Comparison of ENCODE assay signal across 8 mouse cellular contexts in the genomic region with DNA sequence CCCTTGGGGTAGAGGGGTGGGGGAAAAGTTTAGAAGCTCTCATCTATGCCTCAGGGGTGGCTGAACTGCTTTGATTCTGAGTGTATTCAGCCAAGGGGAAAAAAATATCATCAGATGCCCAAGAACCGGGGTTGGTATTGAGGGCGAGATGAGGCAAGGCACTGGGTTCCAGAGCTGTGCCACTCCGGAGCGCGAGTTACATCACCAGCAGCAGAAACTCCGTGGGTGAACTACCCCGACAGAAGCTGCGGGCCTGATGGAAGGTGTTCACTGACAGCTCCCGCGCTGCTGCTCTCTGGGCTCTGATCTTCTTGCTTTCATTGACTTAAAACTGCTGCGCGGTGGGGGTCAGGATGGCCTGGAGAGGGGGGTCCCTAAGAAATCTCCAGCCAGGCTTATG. TPM values are rescaled to one million over a fixed set of nuclear protein-coding genes. Genes with fewer than 3 reads are reported as not detected.
DNase-seq lines count a peak whose midpoint lies in the region; ATAC-seq and TF ChIP-seq lines count a peak whose summit lies in the region.

No protein-coding gene starts in this region.

- H3K4me3 ChIP-seq in liver, adult 2 months (ENCODE audit: insufficient read depth, low read depth, low read length), result peak overlapping the region; percentile 79; the same call in 1 of the 2 replicates
- H3K4me3 ChIP-seq in intestine, embryonic 16.5 days (ENCODE audit: low read length), result peak overlapping the region; percentile 81
- peak overlapping the region; percentile 81 for H3K4me3 ChIP-seq in midbrain, embryonic 14.5 days (replicated peaks; ENCODE audit: low read depth, low read length)
- H3K4me3 ChIP-seq in thymus, adult 2 months (ENCODE audit: control insufficient read depth, insufficient read depth, low read length), result no peak overlapping the region

- H3K36me3 ChIP-seq in liver, adult 2 months (ENCODE audit: control insufficient read depth, insufficient read depth, low read length), result no peaks in the 10 kb centered on the region
- no peaks in the 10 kb centered on the region for H3K36me3 ChIP-seq in intestine, embryonic 16.5 days (ENCODE audit: control insufficient read depth, insufficient read depth, low read length)
- H3K36me3 ChIP-seq in midbrain, embryonic 14.5 days (ENCODE audit: control insufficient read depth, insufficient read depth, low read length), result no peaks in the 10 kb centered on the region
- H3K36me3 ChIP-seq in thymus, adult 2 months (ENCODE audit: control insufficient read depth, insufficient read depth, low read length), result no peaks in the 10 kb centered on the region

- ATAC-seq in CD4-positive, CD25-positive, alpha-beta regulatory T cell, adult 4 months, result no peak
- no peak for ATAC-seq in intestine, embryonic 16.5 days
- ATAC-seq in midbrain, embryonic 14.5 days (ENCODE audit: low FRiP score, low TSS enrichment), result peak; percentile 32; the same call in 1 of the 2 replicates

- no peak for TF ChIP-seq CTCF in liver, adult 2 months (IDR thresholded peaks at IDR 0.05; ENCODE audit: low read depth, low read length)
- TF ChIP-seq CTCF in thymus, adult 2 months (IDR thresholded peaks at IDR 0.05; ENCODE audit: borderline replicate concordance, control insufficient read depth, extremely low read depth, insufficient read depth, low read length, poor library complexity), result no peak

- H3K4me2 ChIP-seq in intestine, embryonic 16.5 days (ENCODE audit: low read depth, low read length), result peak overlapping the region; percentile 98
- peak overlapping the region; percentile 90 for H3K4me2 ChIP-seq in midbrain, embryonic 14.5 days (ENCODE audit: low read length)

- H3K79me2 ChIP-seq in liver, adult 2 months (ENCODE audit: control insufficient read depth, insufficient read depth, low read length), result no peaks in the 10 kb centered on the region

- H3K27ac ChIP-seq in liver, adult 2 months (replicated peaks; ENCODE audit: insufficient read depth, low read depth, low read length), result 0 out of 2 replicates have a peak overlapping the region, but pooled peaks have one; percentile 10
- H3K27ac ChIP-seq in intestine, embryonic 16.5 days (ENCODE audit: low read length), result no peak overlapping the region
- no peak overlapping the region for H3K27ac ChIP-seq in midbrain, embryonic 14.5 days (replicated peaks; ENCODE audit: low read depth, low read length)
- H3K27ac ChIP-seq in thymus, adult 2 months (ENCODE audit: control insufficient read depth, insufficient read depth, low read length), result no peak overlapping the region

- H3K27me3 ChIP-seq in liver, adult 2 months (ENCODE audit: control insufficient read depth, insufficient read depth, low read length), result no peaks in the 10 kb centered on the region
- peaks cover 5% of the 10 kb centered on the region; the same call in 1 of the 2 replicates for H3K27me3 ChIP-seq in intestine, embryonic 16.5 days (replicated peaks; ENCODE audit: control insufficient read depth, insufficient read depth, low read length)
- peaks cover 5% of the 10 kb centered on the region; the same call in 1 of the 2 replicates for H3K27me3 ChIP-seq in midbrain, embryonic 14.5 days (ENCODE audit: control insufficient read depth, insufficient read depth, low read length)
- peaks cover 8% of the 10 kb centered on the region; the same call in 1 of the 2 replicates for H3K27me3 ChIP-seq in thymus, adult 2 months (ENCODE audit: control insufficient read depth, insufficient read depth, low read length)

- 6% methylated on average over 12 of the region's 12 CpGs for WGBS in liver, adult 2 months
- WGBS in intestine, embryonic 16.5 days, result 21% methylated on average over 12 of the region's 12 CpGs
- 6% methylated on average over 12 of the region's 12 CpGs for WGBS in midbrain, embryonic 14.5 days
- WGBS in thymus, adult 2 months, result 42% methylated on average over 12 of the region's 12 CpGs

- no peak for TF ChIP-seq POLR2A in liver, adult 2 months (IDR thresholded peaks at IDR 0.05; ENCODE audit: extremely low read depth, insufficient read depth, low read length)
- no peak for TF ChIP-seq POLR2A in thymus, adult 2 months (IDR thresholded peaks at IDR 0.05; ENCODE audit: control insufficient read depth, extremely low read depth, insufficient read depth, low read length, poor library complexity)

- peak overlapping the region; percentile 86 for H3K9ac ChIP-seq in liver, adult 2 months (ENCODE audit: low read depth, low read length)
- H3K9ac ChIP-seq in intestine, embryonic 16.5 days (ENCODE audit: low read depth, low read length), result peak overlapping the region; percentile 79
- H3K9ac ChIP-seq in midbrain, embryonic 14.5 days (replicated peaks; ENCODE audit: low read length), result peak overlapping the region; percentile 82

- DNase-seq in CD4-positive, CD25-positive, alpha-beta regulatory T cell, adult 2 months (ENCODE audit: low read depth, low spot score), result peak; percentile 5
- DNase-seq in liver, adult 2 months (ENCODE audit: extremely low read depth, low read depth, low spot score), result no peak
- DNase-seq in liver, result no peak
- peak; percentile 49 for DNase-seq in midbrain, embryonic 14.5 days
- DNase-seq in thymus, adult 2 months, result no peak
- DNase-seq in cerebellum, adult 8-10 months, result no peak

- H3K4me1 ChIP-seq in liver, adult 2 months (ENCODE audit: control insufficient read depth, insufficient read depth, low read length), result peaks cover 10% of the 10 kb centered on the region
- no peaks in the 10 kb centered on the region for H3K4me1 ChIP-seq in intestine, embryonic 16.5 days (ENCODE audit: control insufficient read depth, insufficient read depth, low read length)
- no peaks in the 10 kb centered on the region for H3K4me1 ChIP-seq in midbrain, embryonic 14.5 days (ENCODE audit: control insufficient read depth, insufficient read depth, low read length)
- H3K4me1 ChIP-seq in thymus, adult 2 months (replicated peaks; ENCODE audit: control insufficient read depth, insufficient read depth, low read length), result peaks cover 8% of the 10 kb centered on the region; the same call in 1 of the 2 replicates

- no peaks in the 10 kb centered on the region for H3K9me3 ChIP-seq in intestine, embryonic 16.5 days (ENCODE audit: control insufficient read depth, low read length)
- no peaks in the 10 kb centered on the region for H3K9me3 ChIP-seq in midbrain, embryonic 14.5 days (ENCODE audit: control insufficient read depth, low read length)

RNA-seq across cellular contexts. Expression of a gene that starts 1.1 kb away (rescaled TPM):
- under 1 TPM; 0.07 to 0.08 TPM for polyA plus RNA-seq in CD4-positive, CD25-positive, alpha-beta regulatory T cell, adult 4 months (2017; shearing (Covaris generic))
- 31.6 and 37.5 TPM in 2 replicates for total RNA-seq in liver, adult 2 months (2014; rRNA removed)
- polyA plus RNA-seq in liver, adult 2 months (2012; rRNA removed), result 6.7 and 7.5 TPM in 2 replicates
- polyA plus RNA-seq in intestine, embryonic 16.5 days (2015; fragmentation: Nextera tagmentation; extraction: Ambion mirVana), result 11.8 and 14.3 TPM in 2 replicates
- polyA plus RNA-seq in midbrain, embryonic 14.5 days (2014; fragmentation: Nextera tagmentation; extraction: Ambion mirVana), result 24.5 and 29.7 TPM in 2 replicates
- polyA plus RNA-seq in thymus, adult 2 months (2012; rRNA removed), result 0.64 and 0.81 TPM in 2 replicates

Comparison
In these comparisons a context has a peak if more than half of its experiments do, and no peak if none do; other contexts are left out.
1. DNase-seq: peak in CD4-positive, CD25-positive, alpha-beta regulatory T cell, adult 2 months (single experiment) and midbrain, embryonic 14.5 days (single experiment); none in liver, adult 2 months (single experiment), liver (single experiment), thymus, adult 2 months (single experiment) and cerebellum, adult 8-10 months (single experiment).
2. Peak in every context shown above with its lines, with median percentiles within 50 percentile points of each other: H3K9ac ChIP-seq.